Mouse (Mus musculus) brain, embryonic 14.5 days (tissue): ENCODE data around the gene Arid5b. TPM values are rescaled to one million over a fixed set of nuclear protein-coding genes. Genes with fewer than 3 reads are reported as not detected.

Source experiments
- DNase-seq: peaks from one replicate; pipeline ENCODE4 v3.0.0-alpha.2; 2011; ENCODE audit warnings: low read depth
- CTCF ChIP-seq: fragments of 200-500 bp; IDR thresholded peaks from 2 replicates; pipeline ENCODE4 v1.5.1; 2012; ENCODE audit warnings: inconsistent platforms, mild to moderate bottlenecking, moderate library complexity, borderline replicate concordance; ENCODE audit not compliant: insufficient read depth, insufficient read length; ENCODE audit errors: extremely low read depth
- POLR2A ChIP-seq: fragments of 200-500 bp; IDR thresholded peaks from 2 replicates; pipeline ENCODE4 v1.6.1; 2012; ENCODE audit warnings: mild to moderate bottlenecking, inconsistent platforms, borderline replicate concordance; ENCODE audit not compliant: poor library complexity, insufficient read depth, insufficient read length, severe bottlenecking; ENCODE audit errors: extremely low read depth
- polyA plus RNA-seq: library from polyadenylated mRNA; depleted of rRNA; stranded (reverse); fragments of >200 nt; gene quantifications from 2 replicates; pipeline ENCODE4 v1.2.3, GENCODE M21; 2012

Arid5b gene
- polyA plus RNA-seq, 1 experiment, result 11.2 TPM

GRCm38 (mm10) chr10:68136051-68136450, 142.5 kb downstream of the Arid5b start:
- TF ChIP-seq POLR2A (no peak), CTCF (no peak)
- no peak for DNase-seq

GRCm38 (mm10) chr10:68135416-68135815, 143.1 kb downstream of the Arid5b start:
- TF ChIP-seq POLR2A (no peak), CTCF (no peak)
- DNase-seq, result peak; percentile 38

- TF ChIP-seq POLR2A (no peak), CTCF (no peak)
- no peak for DNase-seq
Measured at GRCm38 (mm10) chr10:68134549-68134948, 144.0 kb downstream of the Arid5b start.

GRCm38 (mm10) chr10:68134071-68134470, 144.5 kb downstream of the Arid5b start:
- DNase-seq, result no peak
- TF ChIP-seq CTCF, result no peak
- TF ChIP-seq POLR2A, result no peak

GRCm38 (mm10) chr10:68132636-68133035, 145.9 kb downstream of the Arid5b start:
- TF ChIP-seq CTCF (no peak), POLR2A (no peak)
- no peak for DNase-seq

GRCm38 (mm10) chr10:68132154-68132553, 146.4 kb downstream of the Arid5b start:
- no peak for TF ChIP-seq CTCF
- TF ChIP-seq POLR2A, result no peak
- DNase-seq, result no peak

- no peak for TF ChIP-seq CTCF
- no peak for TF ChIP-seq POLR2A
- DNase-seq, result no peak
Measured at GRCm38 (mm10) chr10:68129651-68130050, 148.9 kb downstream of the Arid5b start.

- DNase-seq, result no peak
- TF ChIP-seq POLR2A, result no peak
- no peak for TF ChIP-seq CTCF
Measured at GRCm38 (mm10) chr10:68129009-68129408, 149.5 kb downstream of the Arid5b start.

GRCm38 (mm10) chr10:68128441-68128848, 150.1 kb downstream of the Arid5b start:
- no peak for DNase-seq

GRCm38 (mm10) chr10:68127604-68128256, 150.8 kb downstream of the Arid5b start:
- no peak for DNase-seq
- no peak for TF ChIP-seq CTCF
- TF ChIP-seq POLR2A, result no peak

More at GRCm38 (mm10) chr10:68128441-68128848, 150.1 kb downstream of the Arid5b start:
- TF ChIP-seq POLR2A (no peak), CTCF (no peak)

GRCm38 (mm10) chr10:68127104-68127503, 151.4 kb downstream of the Arid5b start:
- TF ChIP-seq CTCF (no peak), POLR2A (no peak)
- no peak for DNase-seq

- no peak for TF ChIP-seq POLR2A
- no peak for TF ChIP-seq CTCF
- DNase-seq, result no peak
Measured at GRCm38 (mm10) chr10:68126551-68126950, 152.0 kb downstream of the Arid5b start.

- TF ChIP-seq POLR2A, result no peak
- TF ChIP-seq CTCF, result no peak
- peak; percentile 67 for DNase-seq
Measured at GRCm38 (mm10) chr10:68125919-68126550, 152.5 kb downstream of the Arid5b start.

GRCm38 (mm10) chr10:68124985-68125384, 153.6 kb downstream of the Arid5b start:
- DNase-seq, result no peak
- TF ChIP-seq POLR2A, result no peak
- TF ChIP-seq CTCF, result no peak
